In genomic region chr12:8640711-8641424, GRCm38 (mm10) we compare ENCODE assay signal across 8 mouse cellular contexts. TPM values are rescaled to one million over a fixed set of nuclear protein-coding genes. Genes with fewer than 3 reads are reported as not detected.
A peak's percentile ranks its signal among the peaks of the same experiment; 100 is the strongest.
DNase-seq lines count a peak whose midpoint lies in the region; ATAC-seq lines count a peak whose summit lies in the region.

No protein-coding gene starts in this region.

- WGBS in forebrain, embryonic 14.5 days, result under 1% methylated on average over 46 of the region's 47 CpGs
- WGBS in neural tube, embryonic 15.5 days, result under 1% methylated on average over 47 of the region's 47 CpGs

- H3K36me3 ChIP-seq in forebrain, embryonic 14.5 days (ENCODE audit: control insufficient read depth, insufficient read depth, low read length), result no peaks in the 10 kb centered on the region
- H3K36me3 ChIP-seq in neural tube, embryonic 15.5 days, result no peaks in the 10 kb centered on the region

- DNase-seq in ES-CJ7 (ENCODE audit: low read depth, low spot score), result peak; percentile 91
- peak; percentile 99 for DNase-seq in cerebellum, adult 11 months
- peak; percentile 97 for DNase-seq in forebrain, embryonic 14.5 days (ENCODE audit: low spot score)
- DNase-seq in heart, postnatal 14 days, result peak; percentile 99
- peak; percentile 99 for DNase-seq in layer of hippocampus, adult 11-12 months (ENCODE audit: low spot score)
- DNase-seq in lung, adult 18-20 months, result peak; percentile 97
- DNase-seq in testis, postnatal 14 days (ENCODE audit: low spot score), result peak; percentile 97

- ATAC-seq in forebrain, embryonic 14.5 days, result peak; percentile 99
- peak; percentile 99 for ATAC-seq in neural tube, embryonic 15.5 days (ENCODE audit: low FRiP score)

- H3K27me3 ChIP-seq in forebrain, embryonic 14.5 days (replicated peaks; ENCODE audit: control insufficient read depth, insufficient read depth, low read length), result no peaks in the 10 kb centered on the region
- H3K27me3 ChIP-seq in neural tube, embryonic 15.5 days (replicated peaks), result no peaks in the 10 kb centered on the region

- H3K4me2 ChIP-seq in forebrain, embryonic 14.5 days (ENCODE audit: low read length), result peak overlapping the region; percentile 49
- H3K4me2 ChIP-seq in neural tube, embryonic 15.5 days, result peak overlapping the region; percentile 64

- peak overlapping the region; percentile 93 for H3K27ac ChIP-seq in forebrain, embryonic 14.5 days (ENCODE audit: low read depth, low read length)
- peak overlapping the region; percentile 99 for H3K27ac ChIP-seq in neural tube, embryonic 15.5 days (replicated peaks)

- no peaks in the 10 kb centered on the region for H3K9me3 ChIP-seq in forebrain, embryonic 14.5 days (replicated peaks; ENCODE audit: control insufficient read depth, low read length)
- no peaks in the 10 kb centered on the region for H3K9me3 ChIP-seq in neural tube, embryonic 15.5 days (replicated peaks)

- H3K4me3 ChIP-seq in forebrain, embryonic 14.5 days (ENCODE audit: low read depth, low read length), result peak overlapping the region; percentile 73
- H3K4me3 ChIP-seq in neural tube, embryonic 15.5 days (replicated peaks), result peak overlapping the region; percentile 93

- intact Hi-C loops in heart, postnatal 14 days (cut with DNase I), result loop anchor here (5.0 to 10.0 kb wide), 4 partner anchors 244 to 386 kb away; partner anchors contain the start of gene Ttc32

- H3K9ac ChIP-seq in forebrain, embryonic 14.5 days (ENCODE audit: low read length), result peak overlapping the region; percentile 89
- H3K9ac ChIP-seq in neural tube, embryonic 15.5 days (replicated peaks), result peak overlapping the region; percentile 98

- no peaks in the 10 kb centered on the region for H3K4me1 ChIP-seq in forebrain, embryonic 14.5 days (ENCODE audit: control insufficient read depth, insufficient read depth, low read length)
- peaks cover 5% of the 10 kb centered on the region for H3K4me1 ChIP-seq in neural tube, embryonic 15.5 days

RNA-seq across cellular contexts. Expression of gene Pum2, which starts 33.1 kb away (rescaled TPM):
- 70.6 and 74.9 TPM in 2 replicates for polyA plus RNA-seq in forebrain, embryonic 14.5 days (2014; fragmentation: Nextera tagmentation; extraction: Ambion mirVana)
- total RNA-seq in heart, postnatal 14 days (2021), result 100 to 1,000 TPM; 122 to 133 TPM
- 40.4 and 43.8 TPM in 2 replicates for polyA plus RNA-seq in neural tube, embryonic 15.5 days (2015; fragmentation: Nextera tagmentation; extraction: Ambion mirVana)

RNA-seq across cellular contexts. Expression of gene Slc7a15, which starts 42.0 kb away (rescaled TPM):
- not detected in 2 replicates for polyA plus RNA-seq in forebrain, embryonic 14.5 days (2014; fragmentation: Nextera tagmentation; extraction: Ambion mirVana)
- not detected for total RNA-seq in heart, postnatal 14 days (2021)
- not detected in 2 replicates for polyA plus RNA-seq in neural tube, embryonic 15.5 days (2015; fragmentation: Nextera tagmentation; extraction: Ambion mirVana)

Comparison
In these comparisons a context has a peak if more than half of its experiments do, and no peak if none do; other contexts are left out.
1. Peak in every context shown above with its lines: DNase-seq, ATAC-seq, H3K4me3 ChIP-seq and H3K27ac ChIP-seq.